ENCODE assay signal across 9 mouse cellular contexts in the genomic region with DNA sequence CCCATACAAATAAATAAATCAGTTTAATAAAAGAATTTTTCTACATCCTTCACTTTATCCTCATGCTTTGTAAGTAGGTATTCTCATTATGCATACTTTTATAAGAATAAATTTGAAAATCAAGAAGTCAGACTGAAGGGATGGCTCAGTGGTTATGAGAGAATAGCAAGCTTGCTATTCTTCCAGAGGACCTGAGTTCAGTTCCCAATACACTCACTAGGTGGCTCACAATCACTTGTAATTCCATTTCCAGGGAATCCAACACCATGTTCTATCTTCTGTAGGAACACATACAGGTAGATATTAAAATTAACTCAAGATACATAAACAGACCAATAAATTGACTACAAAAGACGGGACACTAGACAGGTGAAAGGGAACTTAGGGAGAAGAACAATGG. TPM values are rescaled to one million over a fixed set of nuclear protein-coding genes. Genes with fewer than 3 reads are reported as not detected.
DNase-seq lines count a peak whose midpoint lies in the region; ATAC-seq and TF ChIP-seq lines count a peak whose summit lies in the region.
"Had no signal": no experiment of that assay in that cellular context is flagged by ENCODE, and none has a peak within 500 bp of the region (broad histone marks: within the 10 kb centered on the region; RNA-seq: fewer than 3 reads in every experiment).

No protein-coding gene starts in this region.

- no peak for ATAC-seq in embryonic facial prominence, embryonic 11.5 days (replicated peaks; ENCODE audit: insufficient number of reproducible peaks, low FRiP score, low TSS enrichment, low read depth)
- peak; percentile 71 for ATAC-seq in forebrain, embryonic 16.5 days
- ATAC-seq in neural tube, embryonic 15.5 days (ENCODE audit: low FRiP score) = peak; percentile 72

- H3K9ac ChIP-seq in embryonic facial prominence, embryonic 11.5 days (replicated peaks; ENCODE audit: low read length) = no peak overlapping the region
- no peak overlapping the region for H3K9ac ChIP-seq in forebrain, embryonic 16.5 days (replicated peaks; ENCODE audit: low read depth, low read length)
- no peak overlapping the region for H3K9ac ChIP-seq in neural tube, embryonic 15.5 days (replicated peaks)

- no peaks in the 10 kb centered on the region for H3K27me3 ChIP-seq in embryonic facial prominence, embryonic 11.5 days (ENCODE audit: control insufficient read depth, insufficient read depth, low read length)
- no peaks in the 10 kb centered on the region for H3K27me3 ChIP-seq in embryonic facial prominence, embryonic 10.5 days (replicated peaks; ENCODE audit: low read depth, poor library complexity, severe bottlenecking)
- H3K27me3 ChIP-seq in thymus, adult 2 months (ENCODE audit: control insufficient read depth, insufficient read depth, low read length) = no peaks in the 10 kb centered on the region
- H3K27me3 ChIP-seq in forebrain, embryonic 16.5 days (replicated peaks; ENCODE audit: control insufficient read depth, insufficient read depth, low read length) = no peaks in the 10 kb centered on the region
- no peaks in the 10 kb centered on the region for H3K27me3 ChIP-seq in neural tube, embryonic 15.5 days (replicated peaks)

- no peaks in the 10 kb centered on the region; the same call in 1 of the 2 replicates for H3K36me3 ChIP-seq in embryonic facial prominence, embryonic 11.5 days (replicated peaks; ENCODE audit: control insufficient read depth, insufficient read depth, low read depth, low read length)
- H3K36me3 ChIP-seq in embryonic facial prominence, embryonic 10.5 days (replicated peaks) = peaks cover 56% of the 10 kb centered on the region
- H3K36me3 ChIP-seq in thymus, adult 2 months (ENCODE audit: control insufficient read depth, insufficient read depth, low read length) = no peaks in the 10 kb centered on the region
- H3K36me3 ChIP-seq in forebrain, embryonic 16.5 days (ENCODE audit: control insufficient read depth, insufficient read depth) = no peaks in the 10 kb centered on the region
- no peaks in the 10 kb centered on the region for H3K36me3 ChIP-seq in neural tube, embryonic 15.5 days

- 69% methylated on average over 1 of the region's 1 CpGs for WGBS in embryonic facial prominence, embryonic 11.5 days
- 85% methylated on average over 1 of the region's 1 CpGs for WGBS in embryonic facial prominence, embryonic 10.5 days
- WGBS in thymus, adult 2 months = 90% methylated on average over 1 of the region's 1 CpGs
- 89% methylated on average over 1 of the region's 1 CpGs for WGBS in forebrain, embryonic 16.5 days
- 47% methylated on average over 1 of the region's 1 CpGs for WGBS in large intestine, adult 2 months
- WGBS in neural tube, embryonic 15.5 days = 78% methylated on average over 1 of the region's 1 CpGs

- TF ChIP-seq CTCF in thymus, adult 2 months (IDR thresholded peaks at IDR 0.05; ENCODE audit: borderline replicate concordance, control insufficient read depth, extremely low read depth, insufficient read depth, low read length, poor library complexity) = no peak

- no peak for TF ChIP-seq POLR2A in thymus, adult 2 months (IDR thresholded peaks at IDR 0.05; ENCODE audit: control insufficient read depth, extremely low read depth, insufficient read depth, low read length, poor library complexity)

- no peak overlapping the region for H3K27ac ChIP-seq in embryonic facial prominence, embryonic 11.5 days (replicated peaks; ENCODE audit: low read depth, low read length)
- no peak overlapping the region for H3K27ac ChIP-seq in embryonic facial prominence, embryonic 10.5 days (replicated peaks)
- H3K27ac ChIP-seq in thymus, adult 2 months (ENCODE audit: control insufficient read depth, insufficient read depth, low read length) = no peak overlapping the region
- H3K27ac ChIP-seq in forebrain, embryonic 16.5 days (ENCODE audit: low read length) = no peak overlapping the region
- no peak overlapping the region for H3K27ac ChIP-seq in neural tube, embryonic 15.5 days (replicated peaks)

- H3K4me1 ChIP-seq in embryonic facial prominence, embryonic 11.5 days (ENCODE audit: control insufficient read depth, insufficient read depth, low read length) = no peaks in the 10 kb centered on the region
- peaks cover 6% of the 10 kb centered on the region for H3K4me1 ChIP-seq in embryonic facial prominence, embryonic 10.5 days
- H3K4me1 ChIP-seq in thymus, adult 2 months (replicated peaks; ENCODE audit: control insufficient read depth, insufficient read depth, low read length) = no peaks in the 10 kb centered on the region
- H3K4me1 ChIP-seq in forebrain, embryonic 16.5 days (replicated peaks; ENCODE audit: control insufficient read depth, insufficient read depth, low read length) = peaks cover 6% of the 10 kb centered on the region
- H3K4me1 ChIP-seq in neural tube, embryonic 15.5 days = peaks cover 6% of the 10 kb centered on the region
- H3K4me1 ChIP-seq: megakaryocyte, embryonic 14.5 days had no signal

- H3K4me3 ChIP-seq in embryonic facial prominence, embryonic 11.5 days (ENCODE audit: low read depth, low read length) = no peak overlapping the region
- no peak overlapping the region for H3K4me3 ChIP-seq in embryonic facial prominence, embryonic 10.5 days
- H3K4me3 ChIP-seq in thymus, adult 2 months (ENCODE audit: control insufficient read depth, insufficient read depth, low read length) = no peak overlapping the region
- H3K4me3 ChIP-seq in forebrain, embryonic 16.5 days (replicated peaks; ENCODE audit: low read length) = no peak overlapping the region
- H3K4me3 ChIP-seq in neural tube, embryonic 15.5 days (replicated peaks) = no peak overlapping the region
- H3K4me3 ChIP-seq: megakaryocyte, embryonic 14.5 days had no signal

- DNase-seq in embryonic facial prominence, embryonic 11.5 days (ENCODE audit: low spot score) = peak; percentile 66
- DNase-seq in embryonic facial prominence, embryonic 10.5 days (ENCODE audit: low spot score) = no peak
- DNase-seq in thymus, postnatal 4 days = peak; percentile 13
- DNase-seq in thymus, adult 2 months = no peak
- DNase-seq in large intestine, adult 2 months (ENCODE audit: low read depth, low spot score) = peak; percentile 46
- DNase-seq in ovary, adult 18-20 months (ENCODE audit: low spot score) = no peak

- H3K9me3 ChIP-seq in embryonic facial prominence, embryonic 11.5 days (replicated peaks; ENCODE audit: control insufficient read depth, low read length) = no peaks in the 10 kb centered on the region
- no peaks in the 10 kb centered on the region for H3K9me3 ChIP-seq in embryonic facial prominence, embryonic 10.5 days
- H3K9me3 ChIP-seq in forebrain, embryonic 16.5 days (ENCODE audit: control insufficient read depth, low read length) = no peaks in the 10 kb centered on the region
- no peaks in the 10 kb centered on the region for H3K9me3 ChIP-seq in neural tube, embryonic 15.5 days (replicated peaks)
- H3K9me3 ChIP-seq: megakaryocyte, embryonic 14.5 days had no signal

- H3K4me2 ChIP-seq in embryonic facial prominence, embryonic 11.5 days (ENCODE audit: low read depth, low read length) = no peak overlapping the region
- no peak overlapping the region for H3K4me2 ChIP-seq in forebrain, embryonic 16.5 days (ENCODE audit: low read length)
- no peak overlapping the region for H3K4me2 ChIP-seq in neural tube, embryonic 15.5 days

RNA-seq across cellular contexts. Expression of gene Bmpr1a, which starts 44.3 kb away (rescaled TPM):
- polyA plus RNA-seq in embryonic facial prominence, embryonic 11.5 days (2014; fragmentation: Nextera tagmentation; extraction: Ambion mirVana) = 73.2 and 80.9 TPM in 2 replicates
- 50.7 and 52.8 TPM in 2 replicates for polyA plus RNA-seq in embryonic facial prominence, embryonic 10.5 days (2016; fragmentation: Nextera tagmentation; extraction: Ambion mirVana)
- 2.0 and 3.1 TPM in 2 replicates for polyA plus RNA-seq in thymus, adult 2 months (2012; rRNA removed)
- 21.1 and 25.2 TPM in 2 replicates for polyA plus RNA-seq in forebrain, embryonic 16.5 days (2015; fragmentation: Nextera tagmentation; extraction: Ambion mirVana)
- 6.9 and 14.4 TPM in 2 replicates for polyA plus RNA-seq in large intestine, adult 2 months (2012; rRNA removed)
- polyA plus RNA-seq in neural tube, embryonic 15.5 days (2015; fragmentation: Nextera tagmentation; extraction: Ambion mirVana) = 19.0 and 23.4 TPM in 2 replicates

Comparison
In these comparisons a context has a peak if more than half of its experiments do, and no peak if none do; other contexts are left out.
1. DNase-seq: peak in embryonic facial prominence, embryonic 11.5 days (single experiment), thymus, postnatal 4 days (single experiment) and large intestine, adult 2 months (single experiment); none in embryonic facial prominence, embryonic 10.5 days (single experiment), thymus, adult 2 months (single experiment) and ovary, adult 18-20 months (single experiment).